Mouse (Mus musculus): ENCODE measurements around the gene Ebf1. TPM values are rescaled to one million over a fixed set of nuclear protein-coding genes. Genes with fewer than 3 reads are reported as not detected.

Gene Ebf1
- polyA plus RNA-seq, 1 experiment from 2014 or later, result 14.5 TPM

- H3K4me2 ChIP-seq, result no peak overlapping the region
- no peaks in the 10 kb centered on the region for H3K9me3 ChIP-seq (replicated peaks; ENCODE audit: control insufficient read depth, low read length)
- no peaks in the 10 kb centered on the region for H3K27me3 ChIP-seq (ENCODE audit: control insufficient read depth, insufficient read depth, low read length)
- WGBS (ENCODE audit: insufficient replicate concordance), result 64% methylated on average over 1 of the region's 1 CpGs
- no peak overlapping the region for H3K4me3 ChIP-seq (ENCODE audit: low read depth, low read length)
- no peaks in the 10 kb centered on the region for H3K36me3 ChIP-seq (ENCODE audit: control insufficient read depth, insufficient read depth, low read length)
- H3K27ac ChIP-seq (ENCODE audit: low read depth, low read length), result no peak overlapping the region
- ATAC-seq (replicated peaks; ENCODE audit: insufficient number of reproducible peaks, low FRiP score, low TSS enrichment), result no peak
- no peak overlapping the region for H3K9ac ChIP-seq (ENCODE audit: low read depth, low read length)
- no peaks in the 10 kb centered on the region for H3K4me1 ChIP-seq (ENCODE audit: control insufficient read depth, insufficient read depth, low read length)
These were observed 256.8 kb downstream of the Ebf1 start for GRCm38 (mm10) chr11:44873876-44874275.

- no peak overlapping the region for H3K9ac ChIP-seq (ENCODE audit: low read depth, low read length)
- H3K4me2 ChIP-seq, result no peak overlapping the region
- 66% methylated on average over 3 of the region's 3 CpGs for WGBS (ENCODE audit: insufficient replicate concordance)
- no peaks in the 10 kb centered on the region for H3K9me3 ChIP-seq (replicated peaks; ENCODE audit: control insufficient read depth, low read length)
- no peaks in the 10 kb centered on the region for H3K36me3 ChIP-seq (ENCODE audit: control insufficient read depth, insufficient read depth, low read length)
- no peak for ATAC-seq (replicated peaks; ENCODE audit: insufficient number of reproducible peaks, low FRiP score, low TSS enrichment)
- no peaks in the 10 kb centered on the region for H3K27me3 ChIP-seq (ENCODE audit: control insufficient read depth, insufficient read depth, low read length)
- H3K4me1 ChIP-seq (ENCODE audit: control insufficient read depth, insufficient read depth, low read length), result no peaks in the 10 kb centered on the region
- H3K27ac ChIP-seq (ENCODE audit: low read depth, low read length), result no peak overlapping the region
- H3K4me3 ChIP-seq (ENCODE audit: low read depth, low read length), result no peak overlapping the region
These were observed 258.1 kb downstream of the Ebf1 start for GRCm38 (mm10) chr11:44875171-44875570.

GRCm38 (mm10) chr11:44881056-44881683, 264.1 kb downstream of the Ebf1 start:
- Histone ChIP-seq H3K9me3 (replicated peaks; ENCODE audit: control insufficient read depth, low read length) (no peaks in the 10 kb centered on the region), H3K9ac (ENCODE audit: low read depth, low read length) (no peak overlapping the region), H3K36me3 (ENCODE audit: control insufficient read depth, insufficient read depth, low read length) (no peaks in the 10 kb centered on the region), H3K27me3 (ENCODE audit: control insufficient read depth, insufficient read depth, low read length) (no peaks in the 10 kb centered on the region), H3K4me1 (ENCODE audit: control insufficient read depth, insufficient read depth, low read length) (no peaks in the 10 kb centered on the region), H3K4me2 (no peak overlapping the region), H3K4me3 (ENCODE audit: low read depth, low read length) (no peak overlapping the region), H3K27ac (ENCODE audit: low read depth, low read length) (no peak overlapping the region)
- ATAC-seq (replicated peaks; ENCODE audit: insufficient number of reproducible peaks, low FRiP score, low TSS enrichment), result no peak
- 49% methylated on average over 9 of the region's 9 CpGs for WGBS (ENCODE audit: insufficient replicate concordance)

GRCm38 (mm10) chr11:44882476-44882970, 265.4 kb downstream of the Ebf1 start:
- Histone ChIP-seq H3K9ac (ENCODE audit: low read depth, low read length) (no peak overlapping the region), H3K4me1 (ENCODE audit: control insufficient read depth, insufficient read depth, low read length) (no peaks in the 10 kb centered on the region), H3K27ac (ENCODE audit: low read depth, low read length) (no peak overlapping the region), H3K4me2 (no peak overlapping the region), H3K27me3 (ENCODE audit: control insufficient read depth, insufficient read depth, low read length) (no peaks in the 10 kb centered on the region), H3K9me3 (replicated peaks; ENCODE audit: control insufficient read depth, low read length) (no peaks in the 10 kb centered on the region), H3K36me3 (ENCODE audit: control insufficient read depth, insufficient read depth, low read length) (no peaks in the 10 kb centered on the region), H3K4me3 (ENCODE audit: low read depth, low read length) (no peak overlapping the region)
- ATAC-seq (replicated peaks; ENCODE audit: insufficient number of reproducible peaks, low FRiP score, low TSS enrichment), result no peak
- WGBS (ENCODE audit: insufficient replicate concordance), result 77% methylated on average over 4 of the region's 4 CpGs

- no peak overlapping the region for H3K4me2 ChIP-seq
- no peak overlapping the region for H3K4me3 ChIP-seq (ENCODE audit: low read depth, low read length)
- H3K36me3 ChIP-seq (ENCODE audit: control insufficient read depth, insufficient read depth, low read length), result no peaks in the 10 kb centered on the region
- H3K27ac ChIP-seq (ENCODE audit: low read depth, low read length), result no peak overlapping the region
- no peak overlapping the region for H3K9ac ChIP-seq (ENCODE audit: low read depth, low read length)
- no peak for ATAC-seq (replicated peaks; ENCODE audit: insufficient number of reproducible peaks, low FRiP score, low TSS enrichment)
- H3K27me3 ChIP-seq (ENCODE audit: control insufficient read depth, insufficient read depth, low read length), result no peaks in the 10 kb centered on the region
- H3K9me3 ChIP-seq (replicated peaks; ENCODE audit: control insufficient read depth, low read length), result no peaks in the 10 kb centered on the region
- 73% methylated on average over 3 of the region's 3 CpGs for WGBS (ENCODE audit: insufficient replicate concordance)
- no peaks in the 10 kb centered on the region for H3K4me1 ChIP-seq (ENCODE audit: control insufficient read depth, insufficient read depth, low read length)
These were observed 267.2 kb downstream of the Ebf1 start for GRCm38 (mm10) chr11:44884337-44884736.

GRCm38 (mm10) chr11:44886897-44887296, 269.8 kb downstream of the Ebf1 start:
- 88% methylated on average over 2 of the region's 2 CpGs for WGBS (ENCODE audit: insufficient replicate concordance)
- no peak overlapping the region for H3K9ac ChIP-seq (ENCODE audit: low read depth, low read length)
- no peaks in the 10 kb centered on the region for H3K27me3 ChIP-seq (ENCODE audit: control insufficient read depth, insufficient read depth, low read length)
- no peaks in the 10 kb centered on the region for H3K9me3 ChIP-seq (replicated peaks; ENCODE audit: control insufficient read depth, low read length)
- no peak overlapping the region for H3K4me2 ChIP-seq
- no peaks in the 10 kb centered on the region for H3K36me3 ChIP-seq (ENCODE audit: control insufficient read depth, insufficient read depth, low read length)
- no peak overlapping the region for H3K4me3 ChIP-seq (ENCODE audit: low read depth, low read length)
- no peaks in the 10 kb centered on the region for H3K4me1 ChIP-seq (ENCODE audit: control insufficient read depth, insufficient read depth, low read length)
- no peak for ATAC-seq (replicated peaks; ENCODE audit: insufficient number of reproducible peaks, low FRiP score, low TSS enrichment)
- H3K27ac ChIP-seq (ENCODE audit: low read depth, low read length), result no peak overlapping the region

GRCm38 (mm10) chr11:44887691-44888090, 270.6 kb downstream of the Ebf1 start:
- H3K4me2 ChIP-seq, result no peak overlapping the region
- no peak overlapping the region for H3K4me3 ChIP-seq (ENCODE audit: low read depth, low read length)
- H3K36me3 ChIP-seq (ENCODE audit: control insufficient read depth, insufficient read depth, low read length), result no peaks in the 10 kb centered on the region
- no peak overlapping the region for H3K27ac ChIP-seq (ENCODE audit: low read depth, low read length)
- H3K9me3 ChIP-seq (replicated peaks; ENCODE audit: control insufficient read depth, low read length), result no peaks in the 10 kb centered on the region
- H3K4me1 ChIP-seq (ENCODE audit: control insufficient read depth, insufficient read depth, low read length), result no peaks in the 10 kb centered on the region
- H3K27me3 ChIP-seq (ENCODE audit: control insufficient read depth, insufficient read depth, low read length), result no peaks in the 10 kb centered on the region
- no peak overlapping the region for H3K9ac ChIP-seq (ENCODE audit: low read depth, low read length)
- no peak for ATAC-seq (replicated peaks; ENCODE audit: insufficient number of reproducible peaks, low FRiP score, low TSS enrichment)
- 85% methylated on average over 7 of the region's 7 CpGs for WGBS (ENCODE audit: insufficient replicate concordance)

GRCm38 (mm10) chr11:44888390-44888789, 271.3 kb downstream of the Ebf1 start:
- Histone ChIP-seq H3K36me3 (ENCODE audit: control insufficient read depth, insufficient read depth, low read length) (no peaks in the 10 kb centered on the region), H3K9ac (ENCODE audit: low read depth, low read length) (no peak overlapping the region), H3K4me2 (no peak overlapping the region), H3K27ac (ENCODE audit: low read depth, low read length) (no peak overlapping the region), H3K4me1 (ENCODE audit: control insufficient read depth, insufficient read depth, low read length) (peaks cover 4% of the 10 kb centered on the region; the same call in 1 of the 2 replicates), H3K9me3 (replicated peaks; ENCODE audit: control insufficient read depth, low read length) (no peaks in the 10 kb centered on the region), H3K4me3 (ENCODE audit: low read depth, low read length) (no peak overlapping the region), H3K27me3 (ENCODE audit: control insufficient read depth, insufficient read depth, low read length) (no peaks in the 10 kb centered on the region)
- WGBS (ENCODE audit: insufficient replicate concordance), result 90% methylated on average over 4 of the region's 4 CpGs
- no peak for ATAC-seq (replicated peaks; ENCODE audit: insufficient number of reproducible peaks, low FRiP score, low TSS enrichment)

All from heart, embryonic 11.5 days (tissue).